Mouse (Mus musculus) spleen, postnatal 0 days (tissue): ENCODE results near the gene Hsd17b14. TPM values are rescaled to one million over a fixed set of nuclear protein-coding genes. Genes with fewer than 3 reads are reported as not detected.

ENCODE experiments used
- polyA plus RNA-seq: library from polyadenylated mRNA; unstranded; fragments of >200 nt; fragmentation: Nextera tagmentation; extraction: Ambion mirVana; gene quantifications from 2 replicates; pipeline ENCODE4 v1.2.1, GENCODE M21; 2015

Hsd17b14 gene
- 1.5 and 1.7 TPM in 2 replicates for polyA plus RNA-seq

GRCm38 (mm10) chr7:45554744-45555143 is at the start of gene Hsd17b14:
Gene Hsd17b14 (plus strand): TSS chr7:45554893.

GRCm38 (mm10) chr7:45509912-45510787 is 44.5 kb upstream of the Hsd17b14 start, which contains the start of gene Nucb1:
Gene Nucb1 (minus strand): TSS chr7:45510406.

GRCm38 (mm10) chr7:45525809-45526473 is 28.8 kb upstream of the Hsd17b14 start, which contains the start of the genes Ppp1r15a and Plekha4:
Gene Ppp1r15a (minus strand): TSS chr7:45526268.
Gene Plekha4 (plus strand): TSS chr7:45526330.

GRCm38 (mm10) chr7:45570103-45570741 is 15.5 kb downstream of the Hsd17b14 start, which contains the start of gene Bcat2:
Gene Bcat2 (plus strand): TSS chr7:45570153.

GRCm38 (mm10) chr7:45617042-45617695 is 62.5 kb downstream of the Hsd17b14 start, which contains the start of gene Fut1:
Gene Fut1 (plus strand): TSS chr7:45617289.

Other genes with a start within 250 kb of the Hsd17b14 start
- gene Trpm4, start 221.1 kb upstream of the Hsd17b14 start, polyA plus RNA-seq = 2.9 and 4.7 TPM in 2 replicates
- gene Hrc, start 219.6 kb upstream of the Hsd17b14 start, polyA plus RNA-seq = 0.06 and 0.12 TPM in 2 replicates
- 0.35 and 0.65 TPM in 2 replicates for gene Ppfia3, start 187.9 kb upstream of the Hsd17b14 start, polyA plus RNA-seq
- gene Lin7b, start 184.3 kb upstream of the Hsd17b14 start, polyA plus RNA-seq = 0.41 TPM in 1 of 2 replicates, not detected in the other
- 126 and 132 TPM in 2 replicates for gene Snrnp70, start 159.2 kb upstream of the Hsd17b14 start, polyA plus RNA-seq
- 0.05 and 0.06 TPM in 2 replicates for gene Kcna7, start 149.2 kb upstream of the Hsd17b14 start, polyA plus RNA-seq
- gene Ntf5, start 141.2 kb upstream of the Hsd17b14 start, polyA plus RNA-seq = 1.1 and 1.4 TPM in 2 replicates
- gene Lhb, start 134.1 kb upstream of the Hsd17b14 start, polyA plus RNA-seq = not detected in 2 replicates
- gene Gys1, start 120.0 kb upstream of the Hsd17b14 start, polyA plus RNA-seq = 5.7 and 6.9 TPM in 2 replicates
- 97.6 and 107 TPM in 2 replicates for gene Ruvbl2, start 116.8 kb upstream of the Hsd17b14 start, polyA plus RNA-seq
- 4,601 and 4,690 TPM in 2 replicates for gene Ftl1, start 95.0 kb upstream of the Hsd17b14 start, polyA plus RNA-seq
- 119 TPM in 2 replicates for gene Bax, start 88.0 kb upstream of the Hsd17b14 start, polyA plus RNA-seq
- 0.73 and 0.78 TPM in 2 replicates for gene Tulp2, start 73.0 kb upstream of the Hsd17b14 start, polyA plus RNA-seq
- not detected in 2 replicates for gene Gm45808, start 68.1 kb upstream of the Hsd17b14 start, polyA plus RNA-seq
- 2.0 and 2.8 TPM in 2 replicates for gene Dhdh, start 66.1 kb upstream of the Hsd17b14 start, polyA plus RNA-seq
- gene Nucb1, start 44.5 kb upstream of the Hsd17b14 start, polyA plus RNA-seq = 129 and 141 TPM in 2 replicates
- 173 and 199 TPM in 2 replicates for gene Ppp1r15a, start 28.6 kb upstream of the Hsd17b14 start, polyA plus RNA-seq
- gene Plekha4, start 28.6 kb upstream of the Hsd17b14 start, polyA plus RNA-seq = 1.6 and 2.5 TPM in 2 replicates
- gene Bcat2, start 15.3 kb downstream of the Hsd17b14 start, polyA plus RNA-seq = 47.3 and 52.6 TPM in 2 replicates
- gene Fgf21, start 60.6 kb downstream of the Hsd17b14 start, polyA plus RNA-seq = 0.13 TPM in 1 of 2 replicates, not detected in the other
- not detected in 2 replicates for gene Fut1, start 62.4 kb downstream of the Hsd17b14 start, polyA plus RNA-seq
- gene Izumo1, start 66.9 kb downstream of the Hsd17b14 start, polyA plus RNA-seq = 0.06 TPM in 1 of 2 replicates, not detected in the other
- 7.4 and 9.0 TPM in 2 replicates for gene Rasip1, start 72.6 kb downstream of the Hsd17b14 start, polyA plus RNA-seq
- gene Mamstr, start 85.1 kb downstream of the Hsd17b14 start, polyA plus RNA-seq = 2.5 and 3.1 TPM in 2 replicates
- 0.10 and 0.32 TPM in 2 replicates for gene Fut2, start 111.5 kb downstream of the Hsd17b14 start, polyA plus RNA-seq
- gene Ntn5, start 129.1 kb downstream of the Hsd17b14 start, polyA plus RNA-seq = not detected in 2 replicates
- 0.10 TPM in 1 of 2 replicates, not detected in the other for gene Sec1, start 139.5 kb downstream of the Hsd17b14 start, polyA plus RNA-seq
- gene Car11, start 144.9 kb downstream of the Hsd17b14 start, polyA plus RNA-seq = 0.72 and 1.8 TPM in 2 replicates
- 2.1 and 2.9 TPM in 2 replicates for gene Dbp, start 150.2 kb downstream of the Hsd17b14 start, polyA plus RNA-seq
- gene Rpl18, start 160.6 kb downstream of the Hsd17b14 start, polyA plus RNA-seq = 888 and 898 TPM in 2 replicates
- 9.7 and 11.7 TPM in 2 replicates for gene Sphk2, start 163.1 kb downstream of the Hsd17b14 start, polyA plus RNA-seq
- 0.29 and 0.65 TPM in 2 replicates for gene Fam83e, start 166.3 kb downstream of the Hsd17b14 start, polyA plus RNA-seq
- gene Spaca4, start 170.9 kb downstream of the Hsd17b14 start, polyA plus RNA-seq = not detected in 2 replicates
- 0.24 TPM in 1 of 2 replicates, not detected in the other for gene Lmtk3, start 228.8 kb downstream of the Hsd17b14 start, polyA plus RNA-seq
- gene Sult2b1, start 229.8 kb downstream of the Hsd17b14 start, polyA plus RNA-seq = 0.42 and 0.79 TPM in 2 replicates